Mouse (Mus musculus) limb, embryonic 10.5 days (tissue): Measurements from ENCODE around the gene Dmbt1. TPM values are rescaled to one million over a fixed set of nuclear protein-coding genes. Genes with fewer than 3 reads are reported as not detected.
"Not testable (repeated sequence)": the region's sequence is repeated elsewhere in the genome, so short reads cannot be mapped to it uniquely, and the experiment has no call there.

ENCODE experiments used
- DNase-seq: peaks from one replicate; pipeline ENCODE4 v3.0.0-alpha.2; 2017; ENCODE audit warnings: low spot score
- H3K27ac ChIP-seq: fragments of 300-500 bp; sonication (generic); 2 replicates; pipeline ENCODE4 v1.5.1; 2016; ENCODE audit warnings: mild to moderate bottlenecking
- H3K27me3 ChIP-seq: fragments of 300-500 bp; sonication (generic); 2 replicates; pipeline ENCODE4 v1.6.1; 2016; ENCODE audit warnings: low read depth, mild to moderate bottlenecking; ENCODE audit not compliant: poor library complexity, severe bottlenecking
- H3K36me3 ChIP-seq: fragments of 300-500 bp; sonication (generic); 2 replicates; pipeline ENCODE4 v1.6.1; 2016; ENCODE audit warnings: mild to moderate bottlenecking, moderate library complexity
- H3K4me1 ChIP-seq: fragments of 300-500 bp; sonication (generic); 2 replicates; pipeline ENCODE4 v1.6.1; 2016
- H3K4me3 ChIP-seq: fragments of 300-500 bp; sonication (generic); 2 replicates; pipeline ENCODE4 v1.5.1; 2016; ENCODE audit warnings: mild to moderate bottlenecking, moderate library complexity
- H3K9me3 ChIP-seq: fragments of 300-500 bp; sonication (generic); replicated peaks from 2 replicates; pipeline ENCODE4 v1.6.1; 2016; ENCODE audit warnings: mild to moderate bottlenecking
- WGBS: fragments of 180-500 bp; shearing (Covaris S2); methylation state at CpG from one replicate; pipeline ENCODE4 v1.1.7; 2016; 5-methylcytosine and 5-hydroxymethylcytosine counted together
- polyA plus RNA-seq: library from polyadenylated mRNA; unstranded; fragments of >200 nt; fragmentation: Nextera tagmentation; extraction: Ambion mirVana; gene quantifications from 2 replicates; pipeline ENCODE4 v1.2.1, GENCODE M21; 2016

The Dmbt1 gene
- polyA plus RNA-seq, 1 experiment from 2014 or later, result not detected

DNA sequence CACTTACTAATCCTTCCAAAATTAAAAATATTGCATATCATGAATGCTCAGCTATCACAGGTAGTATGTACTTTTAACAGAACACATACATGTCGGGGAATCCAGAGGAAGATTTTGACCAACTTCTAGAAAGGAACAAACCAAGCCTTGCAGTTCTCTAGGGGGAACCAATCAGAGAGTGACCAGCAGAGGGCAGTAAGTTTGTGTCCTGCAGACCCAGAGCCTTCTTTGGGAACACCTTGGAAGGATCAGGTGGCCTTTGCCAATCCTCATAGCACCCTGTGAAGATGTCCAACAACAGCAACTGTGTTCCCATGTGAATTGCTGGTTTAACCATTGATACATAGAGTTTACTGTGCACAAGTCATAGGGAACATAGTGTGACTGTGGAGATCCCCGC, 30.7 kb downstream of the Dmbt1 start:
- Histone ChIP-seq H3K27ac (no peak overlapping the region), H3K4me1 (no peaks in the 10 kb centered on the region), H3K27me3 (no peaks in the 10 kb centered on the region), H3K36me3 (no peaks in the 10 kb centered on the region), H3K4me3 (no peak overlapping the region), H3K9me3 (no peaks in the 10 kb centered on the region)
- 85% methylated on average over 2 of the region's 2 CpGs for WGBS
- no peak for DNase-seq

GRCm38 (mm10) chr7:131068191-131068590, 36.3 kb downstream of the Dmbt1 start:
- 6% methylated on average over 1 of the region's 1 CpGs for WGBS
- DNase-seq, H3K36me3 ChIP-seq: not testable (repeated sequence)

DNA sequence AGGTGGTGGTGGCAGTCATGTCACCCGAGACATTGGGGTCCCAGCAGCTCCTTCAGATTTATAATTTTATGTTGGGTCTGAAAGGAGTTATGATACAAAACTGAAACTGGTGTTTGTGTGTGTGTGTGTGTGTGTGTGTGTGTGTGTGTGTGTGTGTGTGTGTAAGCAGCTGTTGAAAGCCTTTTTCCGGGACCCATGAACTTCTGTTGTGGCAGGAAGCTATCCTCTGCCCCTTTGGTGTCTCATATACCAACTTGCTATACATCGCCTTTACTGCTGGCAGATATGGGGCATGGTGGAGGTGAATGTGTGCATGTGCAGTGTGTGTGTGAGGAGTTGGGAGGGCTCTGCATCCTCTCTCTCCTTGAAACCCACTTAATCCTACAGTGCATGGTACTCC, 41.6 kb downstream of the Dmbt1 start:
- 92% methylated on average over 3 of the region's 3 CpGs for WGBS
- not testable (repeated sequence) for H3K4me1 ChIP-seq, H3K27ac ChIP-seq, DNase-seq, H3K36me3 ChIP-seq, H3K27me3 ChIP-seq, H3K9me3 ChIP-seq, H3K4me3 ChIP-seq

More at GRCm38 (mm10) chr7:131068191-131068590, 36.3 kb downstream of the Dmbt1 start:
- H3K9me3 ChIP-seq, H3K4me3 ChIP-seq, H3K27me3 ChIP-seq, H3K4me1 ChIP-seq, H3K27ac ChIP-seq: not testable (repeated sequence)

DNA sequence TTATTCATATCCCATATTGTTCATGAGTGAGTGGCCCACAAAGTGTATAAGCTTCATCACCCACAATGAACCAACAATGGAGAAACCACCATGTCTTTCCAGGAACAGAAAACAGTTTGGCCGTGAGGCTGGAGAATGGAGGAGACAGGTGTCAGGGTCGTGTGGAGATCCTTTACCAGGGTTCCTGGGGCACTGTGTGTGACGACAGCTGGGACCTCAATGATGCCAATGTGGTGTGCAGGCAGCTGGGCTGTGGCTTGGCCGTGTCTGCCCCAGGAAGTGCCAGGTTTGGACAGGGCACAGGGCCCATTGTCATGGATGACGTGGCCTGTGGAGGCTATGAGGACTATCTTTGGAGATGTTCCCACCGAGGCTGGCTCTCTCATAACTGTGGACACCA, 42.2 kb downstream of the Dmbt1 start:
- H3K27ac ChIP-seq, H3K9me3 ChIP-seq, H3K4me1 ChIP-seq, H3K4me3 ChIP-seq, H3K36me3 ChIP-seq, H3K27me3 ChIP-seq, DNase-seq: not testable (repeated sequence)
- WGBS, result 82% methylated on average over 6 of the region's 6 CpGs

- Histone ChIP-seq H3K27ac (no peak overlapping the region), H3K4me3 (no peak overlapping the region), H3K27me3 (no peaks in the 10 kb centered on the region), H3K9me3 (no peaks in the 10 kb centered on the region), H3K4me1 (no peaks in the 10 kb centered on the region), H3K36me3 (no peaks in the 10 kb centered on the region)
- WGBS, result 0% methylated on average over 1 of the region's 1 CpGs
- DNase-seq, result no peak
Observed at GRCm38 (mm10) chr7:131075956-131076355, 44.1 kb downstream of the Dmbt1 start.

DNA sequence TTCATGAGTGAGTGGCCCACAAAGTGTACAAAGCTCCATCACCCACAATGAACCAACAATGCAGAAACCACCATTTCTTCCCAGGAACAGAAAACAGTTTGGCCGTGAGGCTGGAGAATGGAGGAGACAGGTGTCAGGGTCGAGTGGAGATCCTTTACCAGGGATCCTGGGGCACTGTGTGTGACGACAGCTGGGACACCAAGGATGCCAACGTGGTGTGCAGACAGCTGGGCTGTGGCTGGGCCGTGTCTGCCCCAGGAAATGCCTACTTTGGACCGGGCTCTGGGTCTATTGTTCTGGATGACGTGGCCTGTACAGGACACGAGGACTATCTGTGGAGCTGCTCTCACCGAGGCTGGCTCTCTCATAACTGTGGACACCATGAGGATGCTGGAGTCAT, 50.5 kb downstream of the Dmbt1 start:
- DNase-seq, H3K27me3 ChIP-seq, H3K36me3 ChIP-seq, H3K4me3 ChIP-seq, H3K9me3 ChIP-seq, H3K27ac ChIP-seq, H3K4me1 ChIP-seq: not testable (repeated sequence)
- 87% methylated on average over 9 of the region's 9 CpGs for WGBS

DNA sequence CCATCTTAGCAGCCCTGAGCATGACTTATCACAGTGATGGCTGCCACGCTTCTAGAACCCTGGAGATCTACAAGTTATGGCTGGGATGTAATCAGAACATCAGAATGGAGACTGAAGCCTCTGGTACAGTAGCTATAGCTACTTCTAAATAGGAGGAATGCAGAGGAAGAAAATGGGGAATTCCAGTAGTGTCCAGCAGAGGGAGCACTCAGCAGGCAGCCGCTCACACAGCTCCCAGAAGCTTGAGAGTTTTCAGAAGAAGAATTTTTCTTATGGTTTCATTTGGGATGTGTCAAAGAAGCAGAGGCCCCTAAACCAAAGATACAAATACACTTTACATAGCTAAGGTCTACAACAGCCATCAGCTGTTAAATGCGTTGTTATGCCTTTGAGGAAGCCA, 80.6 kb downstream of the Dmbt1 start:
- Histone ChIP-seq H3K4me3 (no peak overlapping the region), H3K27me3 (no peaks in the 10 kb centered on the region), H3K27ac (no peak overlapping the region), H3K4me1 (no peaks in the 10 kb centered on the region), H3K9me3 (no peaks in the 10 kb centered on the region), H3K36me3 (no peaks in the 10 kb centered on the region)
- WGBS, result 28% methylated on average over 3 of the region's 3 CpGs
- DNase-seq, result peak; percentile 67

DNA sequence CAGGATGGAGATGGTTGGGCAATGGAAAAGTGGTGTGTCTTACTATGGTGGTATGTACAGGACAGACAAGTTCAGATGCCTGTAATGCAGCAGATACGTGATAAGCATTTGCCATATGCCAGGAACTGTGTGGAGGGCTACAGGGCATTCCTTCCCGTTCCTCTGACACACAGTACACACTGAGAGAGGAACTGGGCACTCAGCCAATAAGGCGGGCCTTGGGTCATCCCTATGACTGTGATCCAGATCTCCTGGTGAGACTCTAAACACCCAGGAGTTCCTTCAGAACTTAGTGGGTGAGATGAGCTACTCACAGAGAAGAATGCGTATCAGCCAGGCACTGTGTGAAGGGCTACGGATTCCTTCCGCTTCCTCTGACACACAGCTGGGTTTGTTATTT, 81.8 kb downstream of the Dmbt1 start:
- Histone ChIP-seq H3K4me1 (no peaks in the 10 kb centered on the region), H3K4me3 (no peak overlapping the region), H3K27me3 (no peaks in the 10 kb centered on the region), H3K36me3 (no peaks in the 10 kb centered on the region), H3K27ac (no peak overlapping the region), H3K9me3 (no peaks in the 10 kb centered on the region)
- 91% methylated on average over 6 of the region's 6 CpGs for WGBS
- no peak for DNase-seq

DNA sequence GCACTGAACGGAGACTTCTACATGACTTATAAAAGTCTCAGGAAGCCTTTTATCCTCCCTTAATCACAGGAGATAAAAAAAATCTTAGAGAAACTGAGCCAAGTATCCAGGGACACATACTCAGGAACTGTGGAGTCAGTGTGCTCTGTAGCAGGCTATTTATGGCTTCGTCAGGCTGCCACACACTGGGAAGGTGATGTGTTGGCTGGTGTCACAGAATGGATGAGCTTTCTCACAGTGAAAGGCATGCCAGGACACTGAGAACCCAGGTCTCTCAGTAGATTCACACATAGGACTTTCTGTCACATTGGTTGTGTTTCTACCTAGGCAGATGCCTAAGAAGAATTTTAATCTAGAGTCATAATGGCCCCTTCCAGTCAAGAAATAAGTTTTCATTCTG, 82.6 kb downstream of the Dmbt1 start:
- Histone ChIP-seq H3K4me3 (no peak overlapping the region), H3K36me3 (no peaks in the 10 kb centered on the region), H3K27me3 (no peaks in the 10 kb centered on the region), H3K9me3 (no peaks in the 10 kb centered on the region), H3K27ac (no peak overlapping the region), H3K4me1 (0 out of 2 replicates have a peak, but pooled peaks cover 2% of the 10 kb centered on the region)
- WGBS, result 88% methylated on average over 2 of the region's 2 CpGs
- DNase-seq, result no peak

GRCm38 (mm10) chr7:131122210-131122807, 90.5 kb downstream of the Dmbt1 start:
- no peaks in the 10 kb centered on the region for H3K27me3 ChIP-seq
- H3K4me1 ChIP-seq, result peaks cover 8% of the 10 kb centered on the region; the same call in 1 of the 2 replicates
- no peaks in the 10 kb centered on the region for H3K36me3 ChIP-seq
- no peak for DNase-seq
- H3K4me3 ChIP-seq, result no peak overlapping the region
- H3K9me3 ChIP-seq, result no peaks in the 10 kb centered on the region
- 92% methylated on average over 2 of the region's 2 CpGs for WGBS
- H3K27ac ChIP-seq, result no peak overlapping the region

DNA sequence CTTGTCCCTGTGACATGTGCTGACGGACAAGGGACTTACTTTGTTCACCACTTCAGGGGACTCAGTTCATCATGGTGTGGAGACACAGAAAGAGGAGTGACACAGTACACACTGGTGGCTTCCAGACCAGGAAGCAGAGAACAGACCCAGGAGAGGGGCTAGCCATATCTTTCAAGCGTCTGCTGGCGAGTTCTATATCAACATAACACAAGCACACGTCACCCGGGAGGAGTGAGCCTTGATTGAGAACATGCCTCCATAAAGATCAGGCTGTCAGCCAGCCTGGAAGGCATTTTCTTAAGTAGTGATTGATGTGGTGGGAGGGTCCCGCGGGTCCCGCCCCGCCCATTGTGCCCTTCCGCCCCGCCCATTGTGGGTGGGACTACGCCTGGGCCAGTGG, 98.2 kb downstream of the Dmbt1 start:
- Histone ChIP-seq H3K27ac (no peak overlapping the region), H3K4me1 (peaks cover 7% of the 10 kb centered on the region; the same call in 1 of the 2 replicates), H3K36me3 (no peaks in the 10 kb centered on the region), H3K4me3 (no peak overlapping the region), H3K27me3 (no peaks in the 10 kb centered on the region), H3K9me3 (no peaks in the 10 kb centered on the region)
- WGBS, result 65% methylated on average over 12 of the region's 12 CpGs
- no peak for DNase-seq

- H3K27ac ChIP-seq, result no peak overlapping the region
- H3K4me1 ChIP-seq, result peaks cover 7% of the 10 kb centered on the region; the same call in 1 of the 2 replicates
- DNase-seq, result no peak
- 78% methylated on average over 3 of the region's 3 CpGs for WGBS
- H3K9me3 ChIP-seq, result no peaks in the 10 kb centered on the region
- no peaks in the 10 kb centered on the region for H3K36me3 ChIP-seq
- H3K4me3 ChIP-seq, result no peak overlapping the region
- no peaks in the 10 kb centered on the region for H3K27me3 ChIP-seq
Observed at GRCm38 (mm10) chr7:131133181-131133580, 101.3 kb downstream of the Dmbt1 start.

- Histone ChIP-seq H3K4me3 (no peak within 1 kb of the TSS), H3K4me1 (no peaks in the 10 kb centered on the region), H3K9me3 (no peaks in the 10 kb centered on the region), H3K36me3 (no peaks in the 10 kb centered on the region), H3K27ac (no peak within 1 kb of the TSS), H3K27me3 (no peaks in the 10 kb centered on the region)
- no peak for DNase-seq
- 84% methylated on average over 2 of the region's 2 CpGs for WGBS
Observed at GRCm38 (mm10) chr7:131146214-131146613, 114.4 kb downstream of the Dmbt1 start, which contains the start of gene 4933402N03Rik. 4933402N03Rik (minus strand) TSS chr7:131146314.

DNA sequence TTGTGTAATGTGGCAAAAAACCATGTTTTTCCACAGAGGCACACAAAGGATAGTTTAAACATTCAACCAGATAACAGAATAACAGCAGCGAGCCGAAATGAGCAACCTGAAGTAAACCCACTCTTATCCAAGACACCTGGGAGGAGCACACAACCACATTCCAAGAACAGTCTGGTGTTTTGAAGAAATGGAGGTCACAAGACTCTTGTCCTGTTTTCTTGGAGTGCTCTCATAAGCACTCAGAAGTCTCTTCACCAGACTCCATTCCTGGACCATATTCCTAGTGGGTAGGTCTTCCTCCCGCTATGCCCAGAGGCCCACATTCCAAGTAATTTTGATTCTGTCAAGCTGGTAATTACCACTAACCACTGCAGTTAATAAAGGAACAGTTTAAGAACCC, 118.3 kb downstream of the Dmbt1 start:
- H3K4me3 ChIP-seq, result no peak overlapping the region
- H3K36me3 ChIP-seq, result no peaks in the 10 kb centered on the region
- no peaks in the 10 kb centered on the region for H3K27me3 ChIP-seq
- H3K4me1 ChIP-seq, result no peaks in the 10 kb centered on the region
- no peak for DNase-seq
- 92% methylated on average over 3 of the region's 3 CpGs for WGBS
- H3K27ac ChIP-seq, result no peak overlapping the region
- H3K9me3 ChIP-seq, result no peaks in the 10 kb centered on the region
